Mouse (Mus musculus) stomach, postnatal 0 days (tissue): ENCODE data around the gene Ms4a10.

Source experiments
- CTCF ChIP-seq: IDR thresholded peaks from 2 replicates; pipeline ENCODE4 v1.5.1; 2016; ENCODE audit warnings: antibody characterized with exemption, low read depth, mild to moderate bottlenecking, moderate library complexity
- EP300 ChIP-seq: optimal IDR thresholded peaks from 2 replicates; pipeline ENCODE3; 2016; ENCODE audit warnings: antibody characterized with exemption

GRCm38 (mm10) chr19:10924220-10924619 is 50.2 kb downstream of the Ms4a10 start:
- TF ChIP-seq EP300 (no peak), CTCF (no peak)
